ENCODE assay signal across 8 mouse cellular contexts in the genomic region with DNA sequence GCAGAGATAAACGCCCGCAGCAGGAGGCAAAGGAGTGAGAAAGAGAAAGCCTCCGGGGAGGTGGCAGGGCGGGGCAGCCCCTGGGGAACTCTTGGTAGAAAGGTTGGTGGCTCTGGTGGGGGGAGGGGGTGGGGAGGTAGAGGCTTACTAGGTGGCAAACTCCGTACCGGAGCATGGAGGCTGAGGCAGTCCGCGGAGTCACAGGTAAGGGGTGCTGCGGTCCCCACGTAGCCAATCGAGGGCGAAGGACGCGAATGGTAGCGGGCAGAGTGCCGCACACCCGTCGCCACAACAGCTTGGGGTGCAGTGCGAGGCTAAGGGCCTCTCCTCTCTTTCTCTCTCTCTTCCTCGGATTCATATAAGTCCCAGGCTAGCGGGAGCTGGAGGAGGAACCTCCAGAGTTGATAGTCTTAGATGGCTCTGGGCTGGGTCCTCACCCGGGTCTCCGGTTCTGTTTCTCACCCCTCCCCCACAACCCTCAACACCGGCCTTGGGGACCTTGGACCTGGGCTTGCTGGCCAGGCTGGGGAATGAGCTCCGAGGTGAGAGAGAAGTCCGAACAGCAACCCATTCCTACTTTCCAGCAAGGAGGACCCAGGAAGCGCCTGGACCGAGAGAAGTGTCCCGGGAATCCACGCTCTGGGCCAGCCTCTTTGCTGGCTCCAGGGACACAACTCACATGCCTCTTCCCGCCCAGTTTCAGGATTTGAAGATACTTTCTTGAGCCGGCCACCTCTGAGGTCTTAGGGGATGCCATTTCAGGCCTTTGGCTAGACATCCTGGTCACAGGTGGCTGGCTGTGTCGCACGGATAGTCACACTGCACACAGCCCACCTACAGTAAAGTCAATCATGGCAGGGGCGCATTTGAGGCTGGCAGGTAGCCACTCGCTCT. TPM values are rescaled to one million over a fixed set of nuclear protein-coding genes. Genes with fewer than 3 reads are reported as not detected.
DNase-seq lines count a peak whose midpoint lies in the region; ATAC-seq and TF ChIP-seq lines count a peak whose summit lies in the region.

No protein-coding gene starts in this region.

- no peak for TF ChIP-seq EP300 in heart, postnatal 0 days (IDR thresholded peaks at IDR 0.05; ENCODE audit: low read depth)

- intact Hi-C loops in gastrocnemius, postnatal 14 days (cut with DNase I; ENCODE audit: low total_unique reads): no loop called here

- 12% methylated on average over 35 of the region's 36 CpGs for WGBS in heart, postnatal 0 days
- 14% methylated on average over 36 of the region's 36 CpGs for whole genome bisulfite sequencing in intestine, postnatal 0 days
- 8% methylated on average over 36 of the region's 36 CpGs for WGBS in lung, embryonic 15.5 days
- 9% methylated on average over 36 of the region's 36 CpGs for WGBS in small intestine, adult 2 months

- H3K4me2 ChIP-seq in heart, postnatal 0 days (ENCODE audit: low read depth, low read length): peak overlapping the region; percentile 73
- H3K4me2 ChIP-seq in intestine, postnatal 0 days (replicated peaks; ENCODE audit: low read depth): peak overlapping the region; percentile 82
- peak overlapping the region; percentile 91 for H3K4me2 ChIP-seq in lung, embryonic 15.5 days

- no peak for DNase-seq in heart, postnatal 0 days (ENCODE audit: low spot score)
- no peak for DNase-seq in heart, adult 18-20 months
- DNase-seq in embryo, embryonic 11 days: peak; percentile 34
- DNase-seq in MN1 (ENCODE audit: low spot score): no peak
- DNase-seq in gastrocnemius, postnatal 14 days: no peak

- no peak for TF ChIP-seq POLR2A in small intestine, adult 2 months (IDR thresholded peaks at IDR 0.05; ENCODE audit: low read depth, low read length)

- no peak for TF ChIP-seq CTCF in heart, postnatal 0 days (IDR thresholded peaks at IDR 0.05; ENCODE audit: low read depth)
- TF ChIP-seq CTCF in intestine, postnatal 0 days (IDR thresholded peaks at IDR 0.05; ENCODE audit: low read depth): no peak
- TF ChIP-seq CTCF in small intestine, adult 2 months (IDR thresholded peaks at IDR 0.05; ENCODE audit: extremely low read depth, insufficient read length, insufficient replicate concordance, low read depth, low read length): no peak

- ATAC-seq in heart, postnatal 0 days (ENCODE audit: insufficient read depth, low read depth): no peak
- ATAC-seq in intestine, postnatal 0 days: peak; percentile 61
- ATAC-seq in lung, embryonic 15.5 days (ENCODE audit: borderline replicate concordance, extremely low read depth, low FRiP score, low TSS enrichment): no peak

- H3K9me3 ChIP-seq in heart, postnatal 0 days (replicated peaks; ENCODE audit: control insufficient read depth, low read length): no peaks in the 10 kb centered on the region
- no peaks in the 10 kb centered on the region for H3K9me3 ChIP-seq in intestine, postnatal 0 days (ENCODE audit: control insufficient read depth)
- no peaks in the 10 kb centered on the region for H3K9me3 ChIP-seq in lung, embryonic 15.5 days

- peaks cover 7% of the 10 kb centered on the region; the same call in 1 of the 2 replicates for H3K27me3 ChIP-seq in heart, postnatal 0 days (ENCODE audit: control insufficient read depth, insufficient read depth, low read length)
- peaks cover 12% of the 10 kb centered on the region; the same call in 1 of the 2 replicates for H3K27me3 ChIP-seq in intestine, postnatal 0 days (replicated peaks; ENCODE audit: control insufficient read depth, insufficient read depth, low read length)
- H3K27me3 ChIP-seq in lung, embryonic 15.5 days: peaks cover 8% of the 10 kb centered on the region; the same call in 1 of the 2 replicates
- no peaks in the 10 kb centered on the region for H3K27me3 ChIP-seq in small intestine, adult 2 months (ENCODE audit: control insufficient read depth, insufficient read depth, low read length)

- peaks cover 10% of the 10 kb centered on the region for H3K4me1 ChIP-seq in heart, postnatal 0 days (ENCODE audit: control insufficient read depth, insufficient read depth)
- H3K4me1 ChIP-seq in intestine, postnatal 0 days (replicated peaks; ENCODE audit: control insufficient read depth, insufficient read depth, low read length): peaks cover 7% of the 10 kb centered on the region
- H3K4me1 ChIP-seq in lung, embryonic 15.5 days: peaks cover 16% of the 10 kb centered on the region; the same call in 1 of the 2 replicates
- H3K4me1 ChIP-seq in small intestine, adult 2 months (ENCODE audit: control insufficient read depth, insufficient read depth, insufficient read length, low read length): peaks cover 7% of the 10 kb centered on the region; the same call in 1 of the 2 replicates

- peak overlapping the region; percentile 43 for H3K4me3 ChIP-seq in heart, postnatal 0 days (ENCODE audit: low read depth, low read length)
- H3K4me3 ChIP-seq in intestine, postnatal 0 days (ENCODE audit: low read depth, low read length): peak overlapping the region; percentile 39
- peak overlapping the region; percentile 40 for H3K4me3 ChIP-seq in lung, embryonic 15.5 days
- H3K4me3 ChIP-seq in small intestine, adult 2 months (ENCODE audit: low read depth, low read length): peak overlapping the region; percentile 74

- no peak overlapping the region; the same call in 1 of the 2 replicates for H3K27ac ChIP-seq in heart, postnatal 0 days (ENCODE audit: low read depth)
- H3K27ac ChIP-seq in intestine, postnatal 0 days (ENCODE audit: low read depth, low read length): no peak overlapping the region
- H3K27ac ChIP-seq in lung, embryonic 15.5 days: no peak overlapping the region
- H3K27ac ChIP-seq in small intestine, adult 2 months (ENCODE audit: insufficient read depth, low read depth, low read length): peak overlapping the region; percentile 64

- H3K36me3 ChIP-seq in heart, postnatal 0 days (replicated peaks; ENCODE audit: control insufficient read depth, insufficient read depth, low read length): no peaks in the 10 kb centered on the region
- H3K36me3 ChIP-seq in intestine, postnatal 0 days (ENCODE audit: control insufficient read depth, insufficient read depth): no peaks in the 10 kb centered on the region
- no peaks in the 10 kb centered on the region for H3K36me3 ChIP-seq in lung, embryonic 15.5 days
- H3K36me3 ChIP-seq in small intestine, adult 2 months (ENCODE audit: control insufficient read depth, insufficient read depth, low read length): no peaks in the 10 kb centered on the region

- peak overlapping the region; percentile 32; the same call in 1 of the 2 replicates for H3K9ac ChIP-seq in heart, postnatal 0 days (replicated peaks; ENCODE audit: low read depth, low read length)
- H3K9ac ChIP-seq in intestine, postnatal 0 days (ENCODE audit: low read depth, low read length): peak overlapping the region; percentile 18; the same call in 1 of the 2 replicates
- peak overlapping the region; percentile 30 for H3K9ac ChIP-seq in lung, embryonic 15.5 days

RNA-seq across cellular contexts. Expression of gene Fam169b, which starts 2.4 kb away (rescaled TPM):
- 0.08 and 1.7 TPM in 2 replicates for total RNA-seq in heart, postnatal 0 days (2014; rRNA removed; ENCODE audit: low replicate concordance)
- 0.12 and 0.18 TPM in 2 replicates for polyA plus RNA-seq in heart, postnatal 0 days (2015; fragmentation: Nextera tagmentation; extraction: Ambion mirVana)
- total RNA-seq in heart, adult 18-20 months (2021): 1 to 10 TPM in 1 of 2 experiments, under 1 TPM in 1; 0.10 to 1.1 TPM
- polyA plus RNA-seq in intestine, postnatal 0 days (2015; fragmentation: Nextera tagmentation; extraction: Ambion mirVana): 0.18 and 0.35 TPM in 2 replicates
- 1.1 and 3.7 TPM in 2 replicates for polyA plus RNA-seq in lung, embryonic 15.5 days (2015; fragmentation: Nextera tagmentation; extraction: Ambion mirVana)
- 1.8 and 3.8 TPM in 2 replicates for polyA plus RNA-seq in small intestine, adult 2 months (2012; rRNA removed)
- total RNA-seq in gastrocnemius, postnatal 14 days (2021): under 1 TPM; 0.29 to 0.51 TPM

RNA-seq across cellular contexts. Expression of gene Pgpep1l, which starts 12.1 kb away (rescaled TPM):
- 1.2 TPM in 1 of 2 replicates, not detected in the other for total RNA-seq in heart, postnatal 0 days (2014; rRNA removed; ENCODE audit: low replicate concordance)
- polyA plus RNA-seq in heart, postnatal 0 days (2015; fragmentation: Nextera tagmentation; extraction: Ambion mirVana): 0.18 TPM in 1 of 2 replicates, not detected in the other
- not detected for total RNA-seq in heart, adult 18-20 months (2021)
- not detected in 2 replicates for polyA plus RNA-seq in intestine, postnatal 0 days (2015; fragmentation: Nextera tagmentation; extraction: Ambion mirVana)
- polyA plus RNA-seq in lung, embryonic 15.5 days (2015; fragmentation: Nextera tagmentation; extraction: Ambion mirVana): not detected in 2 replicates
- not detected in 2 replicates for polyA plus RNA-seq in small intestine, adult 2 months (2012; rRNA removed)
- total RNA-seq in gastrocnemius, postnatal 14 days (2021): 1 to 10 TPM; 8.4 to 9.2 TPM
